Mouse (Mus musculus) right cerebral cortex, postnatal 36 days (tissue): ENCODE results near the gene Zfp653.
A peak's percentile ranks its signal among the peaks of the same experiment; 100 is the strongest.

Experiments
- DNase-seq, 2 experiments: peaks; one replicate each; pipeline ENCODE4 v3.0.0; 2022; ENCODE audit warnings: low spot score in 2 of 2, mixed read lengths in 1 of 2

The Zfp653 gene

GRCm38 (mm10) chr9:22069881-22070553 is 1.2 kb downstream of the Zfp653 start:
- DNase-seq = no peak

DNA sequence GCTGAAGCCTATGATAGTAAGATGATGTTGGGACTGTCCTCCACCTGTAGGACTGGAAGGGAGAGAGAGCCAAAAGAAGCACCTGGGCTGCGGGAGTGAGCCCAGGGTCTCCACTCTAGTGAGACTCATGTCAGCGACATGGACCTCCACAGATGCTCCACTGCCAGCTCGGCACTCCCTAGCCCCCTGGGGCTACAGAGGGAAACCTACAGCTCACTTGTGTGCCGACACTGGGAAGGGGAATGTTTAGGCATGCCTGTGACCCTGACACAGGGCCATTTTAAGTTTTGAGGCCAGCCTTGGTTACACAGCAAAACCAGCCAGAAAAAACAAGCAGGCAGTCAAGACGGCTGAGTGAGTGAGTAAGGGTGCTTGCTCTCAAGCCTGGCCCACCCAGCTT is 4.0 kb downstream of the Zfp653 start:
- no peak for DNase-seq

- DNase-seq = no peak
These were observed 4.7 kb downstream of the Zfp653 start for GRCm38 (mm10) chr9:22066433-22066832.

- DNase-seq = no peak
These were observed 5.5 kb downstream of the Zfp653 start for GRCm38 (mm10) chr9:22065642-22066041.

GRCm38 (mm10) chr9:22064341-22064740 is 6.8 kb downstream of the Zfp653 start:
- DNase-seq = no peak

- peak; percentile 59 to 62 for DNase-seq
These were observed 9.8 kb downstream of the Zfp653 start for GRCm38 (mm10) chr9:22061339-22061738.

DNA sequence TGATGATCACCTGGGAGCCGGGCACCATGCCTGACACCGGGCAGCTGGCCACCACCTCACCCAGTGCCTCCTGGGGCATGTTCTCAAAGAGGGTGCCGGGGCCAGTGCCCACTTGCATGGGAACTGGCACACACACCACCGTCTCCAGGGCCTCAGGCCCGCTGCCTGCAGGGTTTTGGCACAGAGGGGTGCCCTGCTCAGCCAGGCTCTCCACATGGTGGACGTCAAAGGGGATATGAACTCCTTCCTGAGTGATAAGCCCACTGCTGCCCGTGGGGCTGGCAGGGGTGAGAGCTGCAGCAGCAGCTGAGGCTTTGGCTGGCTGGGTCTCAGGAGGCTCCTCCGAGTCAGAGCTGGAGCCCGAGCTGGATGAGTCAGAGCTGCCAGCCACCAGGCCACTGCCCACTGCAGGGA is 13.2 kb downstream of the Zfp653 start:
- no peak for DNase-seq

- no peak for DNase-seq
These were observed 14.1 kb downstream of the Zfp653 start for GRCm38 (mm10) chr9:22057031-22057517.

DNA sequence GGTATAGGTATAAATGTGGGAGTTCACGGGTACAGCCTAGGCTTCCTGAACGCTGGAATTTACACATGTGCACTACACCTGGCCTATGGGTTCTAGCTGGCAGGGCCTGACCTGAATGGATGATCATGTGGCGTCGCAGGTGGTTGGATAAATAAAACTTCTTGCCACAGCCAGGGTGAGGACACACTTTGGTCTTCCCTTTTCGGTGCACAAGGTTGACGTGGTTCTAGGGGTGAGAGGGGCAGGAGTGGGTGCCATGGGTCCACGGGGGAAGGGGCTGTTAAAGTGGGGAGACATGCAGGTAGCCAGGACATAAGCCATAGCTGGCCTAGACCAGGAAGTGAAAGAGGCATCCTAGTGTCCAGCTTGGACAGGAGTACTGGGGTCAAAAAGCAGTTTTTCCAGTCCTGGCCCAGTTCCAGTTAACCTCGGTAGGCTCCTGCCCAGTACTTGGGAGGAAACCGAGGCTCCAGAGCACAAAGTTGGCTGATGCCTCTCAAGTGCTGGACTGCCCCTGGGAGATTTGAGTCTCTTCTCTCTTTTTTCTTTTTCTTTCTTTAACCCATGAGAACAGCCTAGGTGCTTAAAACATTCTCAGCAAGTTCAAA is 14.8 kb downstream of the Zfp653 start:
- DNase-seq = no peak

DNA sequence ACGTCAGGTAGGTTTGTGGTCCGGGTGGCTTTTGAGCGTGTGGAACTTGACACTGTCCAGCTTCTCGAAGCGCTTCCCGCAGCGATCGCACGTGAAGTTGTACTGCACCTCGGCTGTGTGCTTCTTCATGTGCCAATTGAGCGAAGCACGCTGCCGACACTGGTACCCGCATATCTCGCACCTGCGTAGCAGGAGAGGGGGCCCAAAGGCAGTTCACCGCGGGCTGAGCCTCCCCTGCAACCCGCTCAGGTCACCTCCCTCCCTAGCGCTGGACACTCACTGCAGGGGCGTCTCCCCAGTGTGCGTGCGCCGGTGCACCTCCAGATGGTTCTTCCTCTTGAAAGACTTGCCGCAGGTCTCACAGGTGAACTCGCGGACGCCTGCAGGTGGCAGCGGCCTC is 15.5 kb downstream of the Zfp653 start:
- DNase-seq = no peak

DNA sequence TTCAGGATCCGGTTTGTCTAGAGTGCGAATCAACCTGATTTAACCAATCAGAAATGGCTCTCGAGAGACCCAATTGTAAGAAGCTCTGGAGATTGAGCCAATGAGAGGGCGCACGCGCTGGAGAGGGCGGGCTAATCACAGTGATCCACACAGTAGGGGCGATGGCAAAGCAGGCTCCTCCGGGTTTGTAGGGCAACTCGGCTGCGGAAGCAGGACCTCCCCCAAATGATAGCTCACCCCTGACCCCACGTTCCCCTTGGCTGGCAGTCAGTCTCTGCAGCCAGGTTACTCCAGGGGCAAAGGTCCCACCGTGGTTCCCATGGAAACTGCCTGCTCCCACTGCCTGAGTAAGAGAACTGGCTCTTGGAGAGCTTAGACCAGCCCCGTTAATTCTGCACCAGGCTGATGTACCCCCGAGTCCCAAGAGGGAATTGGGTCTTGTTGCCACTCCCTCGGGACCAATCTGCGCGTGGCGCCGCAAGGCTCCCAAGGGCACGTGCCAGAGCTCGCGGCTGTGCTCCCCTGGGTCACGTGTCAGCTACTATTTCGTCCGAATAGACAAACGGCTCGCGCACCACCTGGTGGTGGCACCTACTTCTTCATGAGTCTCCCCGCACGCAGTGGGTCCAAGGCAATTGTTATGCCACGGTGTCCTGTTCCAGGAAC is 16.6 kb downstream of the Zfp653 start:
- DNase-seq = peak; percentile 75 to 81

DNA sequence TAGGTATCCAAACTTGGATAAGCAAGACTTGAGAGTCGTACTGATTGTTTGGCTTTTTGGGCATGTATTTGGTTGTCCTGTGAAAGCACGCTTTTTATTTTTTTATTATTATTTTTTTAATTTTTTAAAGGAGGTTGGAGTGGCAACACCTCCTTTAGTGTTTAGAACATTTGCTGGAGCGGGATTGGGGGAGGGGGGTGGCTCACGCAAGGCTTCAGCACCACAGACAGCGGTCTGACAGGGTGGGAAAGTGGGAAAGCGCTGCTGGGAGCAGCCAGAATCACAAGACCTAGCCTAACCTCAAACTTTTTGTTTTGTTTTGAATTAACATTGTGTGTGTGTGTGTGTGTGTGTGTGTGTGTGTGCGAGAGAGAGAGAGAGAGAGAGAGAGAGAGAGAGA is 17.5 kb downstream of the Zfp653 start:
- no peak for DNase-seq

GRCm38 (mm10) chr9:22051958-22052254 is 19.3 kb downstream of the Zfp653 start, which contains the start of gene Elavl3:
Elavl3 (minus strand) TSS chr9:22052023.
- peak; percentile 75 to 80 for DNase-seq

GRCm38 (mm10) chr9:22051161-22051957 is 19.8 kb downstream of the Zfp653 start:
- DNase-seq = no peak

- DNase-seq = peak; percentile 59 to 66
These were observed 20.8 kb downstream of the Zfp653 start for GRCm38 (mm10) chr9:22050351-22050889.

GRCm38 (mm10) chr9:22049721-22050270 is 21.4 kb downstream of the Zfp653 start:
- DNase-seq = no peak

GRCm38 (mm10) chr9:22049315-22049714 is 21.9 kb downstream of the Zfp653 start:
- no peak for DNase-seq

DNA sequence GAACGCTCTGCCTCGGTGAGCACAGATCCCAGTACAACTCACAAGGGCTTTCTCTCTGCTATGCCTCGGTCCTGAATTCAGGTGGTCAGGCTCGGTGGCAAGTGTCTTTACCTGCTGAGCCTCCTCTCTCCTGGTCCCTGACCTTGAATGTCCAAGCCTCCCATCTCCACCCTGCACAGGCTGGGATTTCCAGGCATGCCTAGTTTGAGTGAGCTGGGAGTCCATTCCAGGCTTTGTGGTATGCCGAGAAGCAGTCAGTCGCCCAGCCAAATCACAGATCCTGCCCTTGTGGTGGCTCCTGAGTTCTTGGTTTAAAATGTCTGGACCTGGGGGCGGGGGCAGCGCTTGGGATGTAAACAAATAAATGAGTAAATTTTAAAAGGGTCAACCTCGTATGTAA is 23.8 kb downstream of the Zfp653 start:
- no peak for DNase-seq

DNA sequence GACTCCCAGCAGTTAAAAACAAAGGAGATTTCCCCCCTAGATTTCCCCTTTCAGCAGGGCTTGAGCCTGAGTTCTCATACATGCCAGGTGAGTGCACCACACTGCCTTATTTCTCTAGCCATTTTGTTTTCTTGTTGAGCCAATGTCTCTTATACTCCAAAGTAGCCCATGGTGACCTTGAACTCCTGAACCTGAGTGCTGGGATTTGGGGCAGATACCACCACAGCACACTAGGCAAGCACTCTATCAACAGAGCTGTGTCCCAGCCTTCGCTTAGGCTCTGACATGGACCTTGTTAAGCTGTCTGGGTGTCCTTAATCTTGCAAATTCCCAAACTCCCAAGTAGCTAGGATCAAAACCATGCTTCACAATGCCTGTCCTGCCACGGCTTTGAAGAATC is 29.3 kb downstream of the Zfp653 start:
- no peak for DNase-seq

GRCm38 (mm10) chr9:22037826-22038225 is 33.4 kb downstream of the Zfp653 start:
- DNase-seq = no peak

DNA sequence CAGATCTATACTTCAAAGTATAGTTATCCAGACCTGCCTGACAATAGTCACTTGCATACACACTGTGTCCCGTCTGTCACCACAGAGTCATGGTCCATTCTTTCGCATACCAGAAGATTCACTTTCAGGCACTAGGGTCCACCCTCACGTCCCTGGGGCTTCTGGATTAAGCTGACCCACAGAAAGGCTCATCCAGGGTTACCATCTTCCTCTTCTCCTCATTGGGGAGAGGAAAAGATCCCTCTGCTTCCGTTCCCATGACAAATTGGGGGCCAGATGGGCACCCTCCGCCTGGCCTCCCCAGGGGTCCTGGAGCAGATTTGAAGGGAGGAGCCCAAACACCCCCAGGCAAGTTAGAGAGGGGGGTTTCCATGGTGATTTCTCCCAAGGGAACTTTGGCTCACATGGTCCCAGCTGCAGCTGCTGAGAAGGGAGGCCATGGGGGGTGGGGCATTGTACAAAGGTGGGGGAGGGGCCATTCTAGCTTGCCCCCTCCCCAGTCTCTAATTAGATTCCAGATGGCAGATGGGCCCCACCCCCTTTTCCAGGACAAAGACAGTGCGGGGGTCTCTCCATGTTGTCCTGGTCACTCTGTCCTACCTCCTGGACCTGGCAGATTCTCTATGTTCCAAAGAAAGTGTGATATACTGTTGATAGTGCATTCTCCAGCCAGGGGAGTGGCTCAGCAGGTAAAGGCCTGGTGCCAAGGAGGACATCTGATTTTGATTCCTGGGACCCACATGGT is 35.7 kb downstream of the Zfp653 start:
- DNase-seq = no peak
